Mouse (Mus musculus) G1E (cell line): ENCODE measurements around the gene Gns.

Source experiments
- CTCF ChIP-seq: IDR thresholded peaks from 2 replicates; pipeline ENCODE4 v1.5.1; 2012; ENCODE audit warnings: low read depth, low read length, inconsistent platforms, mixed read lengths
- GATA1 ChIP-seq: IDR thresholded peaks from 2 replicates; pipeline ENCODE4 v1.6.1; 2012; ENCODE audit warnings: borderline replicate concordance, low read length, inconsistent platforms, mixed read lengths

GRCm38 (mm10) chr10:121403946-121404345 lies 39.1 kb downstream of the Gns start:
- TF ChIP-seq CTCF (no peak), GATA1 (no peak)
